In genomic region chr2:106002835-106003739, GRCm38 (mm10) we compare ENCODE assay signal across 8 mouse cellular contexts. TPM values are rescaled to one million over a fixed set of nuclear protein-coding genes. Genes with fewer than 3 reads are reported as not detected.
A peak's percentile ranks its signal among the peaks of the same experiment; 100 is the strongest.
DNase-seq lines count a peak whose midpoint lies in the region; ATAC-seq and TF ChIP-seq lines count a peak whose summit lies in the region.

Gene Dnajc24 (minus strand): TSS chr2:106003549.

- peak; percentile 8; the same call in 1 of the 2 replicates for TF ChIP-seq CTCF in gastrocnemius, adult 2 months (IDR thresholded peaks at IDR 0.05)
- peak; percentile 42 for TF ChIP-seq CTCF in hindbrain, postnatal 0 days (IDR thresholded peaks at IDR 0.05; ENCODE audit: low read depth)
- no peak; the same call in 1 of the 2 replicates for TF ChIP-seq CTCF in left cerebral cortex, adult 2 months (IDR thresholded peaks at IDR 0.05)

- no peaks in the 10 kb centered on the region for H3K9me3 ChIP-seq in hindbrain, postnatal 0 days (ENCODE audit: low read length)

- peak; percentile 95 for DNase-seq in ZHBTc4 (ENCODE audit: low read depth, low spot score)
- DNase-seq in gastrocnemius, adult 2 months: peak; percentile 90
- DNase-seq in hindbrain, postnatal 0 days (ENCODE audit: low spot score): peak; percentile 97
- DNase-seq in left cerebral cortex, adult 2 months (ENCODE audit: extremely low spot score in 1 of 2, low spot score in 2 of 2): peak; percentile 90 to 92
- peak; percentile 94 to 95 for DNase-seq in right cerebral cortex, adult 2 months (ENCODE audit: low spot score in 2 of 2)
- DNase-seq in urinary bladder, postnatal 14 days (ENCODE audit: low spot score): peak; percentile 88

- H3K9ac ChIP-seq in hindbrain, postnatal 0 days (replicated peaks; ENCODE audit: low read length): peak within 1 kb of the TSS; percentile 84

- peak within 1 kb of the TSS; percentile 81 for H3K27ac ChIP-seq in gastrocnemius, adult 2 months
- peak within 1 kb of the TSS; percentile 80 for H3K27ac ChIP-seq in hindbrain, postnatal 0 days
- H3K27ac ChIP-seq in left cerebral cortex, adult 2 months: peak within 1 kb of the TSS; percentile 76

- H3K36me3 ChIP-seq in hindbrain, postnatal 0 days (ENCODE audit: insufficient read depth, low read length): no peaks in the 10 kb centered on the region

- 0 out of 2 replicates have a peak, but pooled peaks cover 3% of the 10 kb centered on the region for H3K4me1 ChIP-seq in hindbrain, postnatal 0 days (ENCODE audit: insufficient read depth, low read length)

- H3K4me2 ChIP-seq in hindbrain, postnatal 0 days (ENCODE audit: low read depth, low read length): peak within 1 kb of the TSS; percentile 63

- H3K27me3 ChIP-seq in hindbrain, postnatal 0 days (ENCODE audit: insufficient read depth, low read length): no peaks in the 10 kb centered on the region

- intact Hi-C loops in gastrocnemius, adult 2 months (cut with DNase I): loop anchor here (5.0 to 10.0 kb wide), 3 partner anchors 96 to 988 kb away; partner anchors contain the start of gene Eif3m
- intact Hi-C loops in left cerebral cortex, adult 2 months (cut with DNase I): loop anchor here (5.0 kb wide), 2 partner anchors 101 to 326 kb away; partner anchors contain the start of genes Elp4 and Immp1l

- ATAC-seq in common myeloid progenitor, adult 5-6 weeks (replicated peaks; ENCODE audit: low read depth, poor library complexity, severe bottlenecking): peak; percentile 100
- ATAC-seq in hindbrain, postnatal 0 days: peak; percentile 98
- peak; percentile 99 for ATAC-seq in megakaryocyte, adult 5-6 weeks (ENCODE audit: poor library complexity, severe bottlenecking)

- WGBS in hindbrain, postnatal 0 days: 2% methylated on average over 44 of the region's 44 CpGs

- peak within 1 kb of the TSS; percentile 97 for H3K4me3 ChIP-seq in gastrocnemius, adult 2 months
- H3K4me3 ChIP-seq in hindbrain, postnatal 0 days (ENCODE audit: low read length): peak within 1 kb of the TSS; percentile 84
- H3K4me3 ChIP-seq in left cerebral cortex, adult 2 months: peak within 1 kb of the TSS; percentile 83

RNA-seq across cellular contexts. Expression of gene Dnajc24, which starts in this region (rescaled TPM):
- 20.7 and 25.6 TPM in 2 replicates for total RNA-seq in common myeloid progenitor, adult 5-6 weeks (2017)
- 10 to 100 TPM in 1 of 2 experiments, 1 to 10 TPM in 1; 6.9 to 10.5 TPM for total RNA-seq in gastrocnemius, adult 2 months (2021)
- total RNA-seq in hindbrain, postnatal 0 days (2014; rRNA removed): 12.7 and 21.3 TPM in 2 replicates
- 29.0 and 33.8 TPM in 2 replicates for polyA plus RNA-seq in hindbrain, postnatal 0 days (2015; fragmentation: Nextera tagmentation; extraction: Ambion mirVana)
- total RNA-seq in left cerebral cortex, adult 2 months (2021): 10 to 100 TPM; 19.0 to 24.2 TPM
- 14.3 and 22.6 TPM in 2 replicates for total RNA-seq in megakaryocyte, adult 5-6 weeks (2015)
- total RNA-seq in megakaryocyte, adult 5-6 weeks (2017): 17.2 and 17.8 TPM in 2 replicates

Comparison
In these comparisons a context has a peak if more than half of its experiments do, and no peak if none do; other contexts are left out.
1. Peak in every context shown above with its lines: DNase-seq, ATAC-seq, H3K4me3 ChIP-seq and H3K27ac ChIP-seq.